Mouse (Mus musculus): ENCODE results near the gene Cdc14b. TPM values are rescaled to one million over a fixed set of nuclear protein-coding genes. Genes with fewer than 3 reads are reported as not detected.
A peak's percentile ranks its signal among the peaks of the same experiment; 100 is the strongest.
"Not testable (repeated sequence)": the region's sequence is repeated elsewhere in the genome, so short reads cannot be mapped to it uniquely, and the experiment has no call there.

Gene Cdc14b
- polyA plus RNA-seq, 1 experiment from 2014 or later = 3.0 TPM

DNA sequence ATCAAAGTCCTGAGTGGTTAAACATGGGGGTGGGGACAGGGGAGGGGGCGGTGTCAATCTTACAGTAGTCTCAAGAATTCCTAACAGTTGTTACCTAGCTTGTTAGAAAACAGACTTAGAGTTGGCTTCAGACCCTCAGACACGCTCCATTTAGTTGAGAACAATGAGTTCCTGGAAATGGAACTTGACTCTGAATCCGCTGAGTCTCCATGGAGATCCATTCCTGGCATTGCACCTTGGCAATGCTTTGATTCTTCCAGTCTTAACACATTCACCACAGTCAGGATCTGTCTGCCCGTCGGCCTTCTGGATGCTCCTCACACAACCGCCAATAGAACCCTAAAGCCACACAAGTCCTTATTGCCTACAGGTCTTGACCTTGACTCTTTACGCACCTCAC, 15.2 kb downstream of the Cdc14b start:
- no peaks in the 10 kb centered on the region for H3K9me3 ChIP-seq (ENCODE audit: control insufficient read depth, low read length)
- DNase-seq (ENCODE audit: low spot score) (no peak), ATAC-seq (ENCODE audit: low FRiP score) (peak; percentile 48; the same call in 1 of the 2 replicates)
- H3K4me3 ChIP-seq (replicated peaks; ENCODE audit: low read length) = no peak overlapping the region
- no peak overlapping the region for H3K9ac ChIP-seq
- no peak overlapping the region for H3K27ac ChIP-seq
- WGBS = 61% methylated on average over 7 of the region's 7 CpGs
- H3K4me2 ChIP-seq (replicated peaks) = no peak overlapping the region
- no peaks in the 10 kb centered on the region for H3K4me1 ChIP-seq (replicated peaks; ENCODE audit: control insufficient read depth, insufficient read depth, low read length)
- H3K27me3 ChIP-seq (ENCODE audit: control insufficient read depth, insufficient read depth, low read length) = no peaks in the 10 kb centered on the region
- no peaks in the 10 kb centered on the region for H3K36me3 ChIP-seq (replicated peaks; ENCODE audit: control insufficient read depth, insufficient read depth)

DNA sequence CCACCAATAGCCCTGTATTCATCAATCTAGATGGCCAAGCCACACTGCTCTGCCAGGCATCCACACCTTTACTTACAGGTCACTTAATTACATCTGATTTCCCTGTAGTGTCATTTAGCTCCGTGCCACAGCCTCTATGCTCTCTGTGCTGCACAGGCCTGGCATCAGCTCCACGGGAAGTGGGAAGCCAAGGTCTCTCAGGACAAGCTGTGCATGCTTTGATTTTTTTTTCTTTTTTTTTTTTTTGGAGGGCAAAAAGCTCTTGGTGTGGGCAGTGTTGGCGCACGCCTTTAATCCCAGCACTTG, 16.6 kb downstream of the Cdc14b start:
- Histone ChIP-seq H3K4me1 (replicated peaks; ENCODE audit: control insufficient read depth, insufficient read depth, low read length) (no peaks in the 10 kb centered on the region), H3K27me3 (ENCODE audit: control insufficient read depth, insufficient read depth, low read length) (no peaks in the 10 kb centered on the region), H3K4me3 (replicated peaks; ENCODE audit: low read length) (no peak overlapping the region), H3K27ac (peak overlapping the region; percentile 2; the same call in 1 of the 2 replicates), H3K36me3 (replicated peaks; ENCODE audit: control insufficient read depth, insufficient read depth) (no peaks in the 10 kb centered on the region), H3K9ac (no peak overlapping the region), H3K9me3 (ENCODE audit: control insufficient read depth, low read length) (no peaks in the 10 kb centered on the region), H3K4me2 (replicated peaks) (no peak overlapping the region)
- 55% methylated on average over 4 of the region's 4 CpGs for WGBS
- DNase-seq (ENCODE audit: low spot score) (no peak), ATAC-seq (ENCODE audit: low FRiP score) (no peak)

DNA sequence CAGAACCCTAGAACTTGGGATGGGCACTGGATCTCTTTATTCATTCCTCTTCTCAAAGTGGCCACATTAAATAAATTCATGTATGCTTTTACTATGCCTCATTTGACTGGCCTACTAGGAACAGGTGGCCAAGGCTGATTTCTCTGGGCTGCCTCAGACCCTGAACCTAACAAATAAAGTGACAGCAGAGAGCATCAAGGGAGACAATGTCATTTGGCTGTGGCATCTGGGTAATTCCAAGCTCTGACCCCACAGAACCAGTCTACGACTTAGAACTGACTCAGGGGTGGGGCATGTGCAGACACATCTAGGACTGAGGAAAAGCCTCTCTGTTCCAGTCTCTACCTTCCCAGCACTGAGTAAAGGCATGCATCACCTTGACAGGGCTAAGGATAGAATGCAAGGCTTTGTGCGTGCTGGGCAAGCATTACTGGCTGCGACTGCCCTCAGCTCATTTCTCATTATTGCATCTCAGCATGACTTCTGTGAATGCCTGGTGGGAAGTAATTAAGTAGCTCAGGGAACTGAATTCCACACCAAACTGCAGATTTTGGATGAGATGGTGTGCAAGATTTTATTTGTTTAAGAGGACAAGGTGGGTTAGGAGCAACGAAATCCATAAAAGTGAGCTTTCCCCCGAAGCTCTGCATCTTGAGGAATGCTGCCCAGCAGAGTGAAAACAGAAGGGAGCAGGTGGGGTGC, 17.1 kb downstream of the Cdc14b start:
- H3K9ac ChIP-seq = no peak overlapping the region
- no peaks in the 10 kb centered on the region for H3K4me1 ChIP-seq (replicated peaks; ENCODE audit: control insufficient read depth, insufficient read depth, low read length)
- no peaks in the 10 kb centered on the region for H3K36me3 ChIP-seq (replicated peaks; ENCODE audit: control insufficient read depth, insufficient read depth)
- ATAC-seq (ENCODE audit: low FRiP score) = peak; percentile 76; the same call in 1 of the 2 replicates
- H3K9me3 ChIP-seq (ENCODE audit: control insufficient read depth, low read length) = no peaks in the 10 kb centered on the region
- no peak overlapping the region for H3K4me3 ChIP-seq (replicated peaks; ENCODE audit: low read length)
- 18% methylated on average over 5 of the region's 5 CpGs for WGBS
- DNase-seq (ENCODE audit: low spot score) = no peak
- H3K27me3 ChIP-seq (ENCODE audit: control insufficient read depth, insufficient read depth, low read length) = no peaks in the 10 kb centered on the region
- peak overlapping the region; percentile 2; the same call in 1 of the 2 replicates for H3K27ac ChIP-seq
- no peak overlapping the region for H3K4me2 ChIP-seq (replicated peaks)

DNA sequence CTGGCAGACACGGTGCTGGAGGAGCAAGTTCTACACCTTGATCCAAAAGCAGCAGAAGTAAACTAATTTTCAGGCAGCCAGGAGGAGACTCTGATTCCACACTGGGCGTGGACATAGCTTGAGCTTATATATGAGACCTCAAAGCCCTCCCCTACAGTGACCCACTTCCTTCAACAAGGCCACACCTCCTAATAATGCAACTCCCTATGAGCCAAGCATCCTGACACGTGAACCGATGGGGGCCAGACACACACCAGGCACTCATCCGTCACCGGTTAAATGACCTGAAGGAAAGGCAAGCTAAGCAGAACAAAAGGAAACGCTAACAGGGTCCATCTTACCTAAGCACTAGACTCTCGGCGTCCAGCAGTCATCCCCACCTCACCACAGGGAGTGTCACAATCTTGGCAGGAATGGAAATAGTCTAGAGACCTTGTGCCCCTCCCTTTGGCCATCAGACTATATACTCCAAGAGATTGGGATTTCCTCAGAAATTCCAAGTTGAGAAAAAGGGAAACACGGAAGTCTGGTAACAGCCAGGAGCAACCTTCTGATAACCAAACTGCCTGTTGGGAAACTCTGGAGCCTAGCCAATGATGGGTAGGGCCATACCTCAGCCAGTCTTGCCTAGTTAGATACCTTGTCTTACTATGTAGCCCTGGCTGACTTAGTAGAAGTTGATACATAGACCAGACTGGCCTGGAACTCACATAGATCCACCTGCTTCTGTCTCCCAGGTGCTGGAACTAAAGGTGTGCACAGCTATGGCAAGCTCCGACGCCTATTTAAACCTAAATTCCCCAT, 17.9 kb downstream of the Cdc14b start:
- Histone ChIP-seq H3K27ac (no peak overlapping the region), H3K9me3 (ENCODE audit: control insufficient read depth, low read length) (no peaks in the 10 kb centered on the region), H3K4me1 (replicated peaks; ENCODE audit: control insufficient read depth, insufficient read depth, low read length) (no peaks in the 10 kb centered on the region), H3K27me3 (ENCODE audit: control insufficient read depth, insufficient read depth, low read length) (no peaks in the 10 kb centered on the region), H3K4me3 (replicated peaks; ENCODE audit: low read length) (no peak overlapping the region), H3K36me3 (replicated peaks; ENCODE audit: control insufficient read depth, insufficient read depth) (no peaks in the 10 kb centered on the region), H3K9ac (no peak overlapping the region), H3K4me2 (replicated peaks) (no peak overlapping the region)
- ATAC-seq (ENCODE audit: low FRiP score) (no peak), DNase-seq (ENCODE audit: low spot score) (no peak)
- 71% methylated on average over 12 of the region's 12 CpGs for WGBS

DNA sequence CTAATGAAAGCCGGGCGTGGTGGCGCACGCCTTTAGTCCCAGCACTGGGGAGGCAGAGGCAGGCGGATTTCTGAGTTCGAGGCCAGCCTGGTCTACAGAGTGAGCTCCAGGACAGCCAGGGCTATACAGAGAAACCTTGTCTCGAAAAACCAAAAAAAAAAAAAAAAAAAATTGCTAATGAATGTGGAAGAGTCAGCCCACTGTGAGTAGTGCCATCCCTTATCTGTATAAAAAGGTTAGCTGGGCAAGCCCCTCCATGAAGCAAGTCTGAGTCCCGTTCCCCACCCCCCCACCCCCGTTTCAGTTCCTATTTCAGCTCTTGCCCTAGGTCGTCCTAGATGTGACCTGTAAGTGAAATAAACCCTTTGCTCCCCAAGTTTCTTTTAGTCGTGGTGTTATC, 20.9 kb downstream of the Cdc14b start:
- ATAC-seq (ENCODE audit: low FRiP score); H3K4me3 ChIP-seq (replicated peaks; ENCODE audit: low read length); H3K9ac ChIP-seq; H3K27me3 ChIP-seq (ENCODE audit: control insufficient read depth, insufficient read depth, low read length); DNase-seq (ENCODE audit: low spot score); H3K9me3 ChIP-seq (ENCODE audit: control insufficient read depth, low read length); H3K36me3 ChIP-seq (replicated peaks; ENCODE audit: control insufficient read depth, insufficient read depth); H3K4me1 ChIP-seq (replicated peaks; ENCODE audit: control insufficient read depth, insufficient read depth, low read length); H3K4me2 ChIP-seq (replicated peaks); H3K27ac ChIP-seq: not testable (repeated sequence)
- 83% methylated on average over 10 of the region's 11 CpGs for WGBS

DNA sequence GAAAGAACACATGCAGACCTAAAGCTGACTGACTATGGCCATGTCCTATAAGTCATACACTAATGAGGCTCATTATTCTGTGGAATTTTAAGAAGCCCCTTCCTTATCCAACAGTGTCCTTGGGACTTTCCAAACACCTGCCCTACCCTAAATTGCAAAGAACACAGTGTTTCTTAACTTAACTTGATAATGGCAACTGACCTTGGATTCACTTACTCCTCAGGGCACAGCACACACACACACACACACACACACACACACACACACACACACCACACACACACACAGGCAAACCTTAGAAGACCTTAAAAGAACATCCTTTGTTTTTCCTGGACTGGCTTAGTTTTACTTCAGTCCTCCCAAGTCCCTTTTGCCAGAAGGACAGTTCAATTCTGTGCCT, 21.4 kb downstream of the Cdc14b start:
- ATAC-seq (ENCODE audit: low FRiP score) (no peak), DNase-seq (ENCODE audit: low spot score) (no peak)
- H3K27ac ChIP-seq = no peak overlapping the region
- no peaks in the 10 kb centered on the region for H3K9me3 ChIP-seq (ENCODE audit: control insufficient read depth, low read length)
- H3K36me3 ChIP-seq (replicated peaks; ENCODE audit: control insufficient read depth, insufficient read depth) = no peaks in the 10 kb centered on the region
- H3K27me3 ChIP-seq (ENCODE audit: control insufficient read depth, insufficient read depth, low read length) = no peaks in the 10 kb centered on the region
- no peak overlapping the region for H3K9ac ChIP-seq
- no peak overlapping the region for H3K4me3 ChIP-seq (replicated peaks; ENCODE audit: low read length)
- H3K4me1 ChIP-seq (replicated peaks; ENCODE audit: control insufficient read depth, insufficient read depth, low read length) = no peaks in the 10 kb centered on the region
- no peak overlapping the region for H3K4me2 ChIP-seq (replicated peaks)

DNA sequence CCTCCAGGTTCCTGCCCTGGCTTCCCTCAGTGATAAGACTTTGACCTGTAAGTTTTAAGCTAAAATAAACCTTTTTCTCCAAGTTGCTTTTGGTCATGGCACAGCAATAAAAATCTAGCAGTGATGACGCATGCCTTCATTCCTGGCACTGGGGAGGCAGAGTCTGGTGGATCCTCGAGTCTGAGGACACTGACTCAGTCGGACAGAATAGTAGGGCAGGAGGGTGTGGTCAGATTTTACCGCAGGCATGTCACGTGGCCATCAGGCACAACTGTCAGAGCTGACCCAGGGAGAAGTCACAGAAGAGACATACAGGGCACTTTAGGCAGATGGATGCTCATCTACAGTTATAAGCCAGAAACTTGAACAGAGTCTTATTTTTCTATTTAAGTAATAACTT, 22.9 kb downstream of the Cdc14b start:
- no peak overlapping the region for H3K4me3 ChIP-seq (replicated peaks; ENCODE audit: low read length)
- 0 out of 2 replicates have a peak, but pooled peaks cover 3% of the 10 kb centered on the region for H3K27me3 ChIP-seq (ENCODE audit: control insufficient read depth, insufficient read depth, low read length)
- H3K27ac ChIP-seq = no peak overlapping the region
- no peak overlapping the region for H3K9ac ChIP-seq
- no peak overlapping the region for H3K4me2 ChIP-seq (replicated peaks)
- H3K4me1 ChIP-seq (replicated peaks; ENCODE audit: control insufficient read depth, insufficient read depth, low read length) = peaks cover 6% of the 10 kb centered on the region; the same call in 1 of the 2 replicates
- DNase-seq (ENCODE audit: low spot score) (no peak), ATAC-seq (ENCODE audit: low FRiP score) (no peak)
- H3K9me3 ChIP-seq (ENCODE audit: control insufficient read depth, low read length) = no peaks in the 10 kb centered on the region
- WGBS = 80% methylated on average over 5 of the region's 5 CpGs
- no peaks in the 10 kb centered on the region for H3K36me3 ChIP-seq (replicated peaks; ENCODE audit: control insufficient read depth, insufficient read depth)

DNA sequence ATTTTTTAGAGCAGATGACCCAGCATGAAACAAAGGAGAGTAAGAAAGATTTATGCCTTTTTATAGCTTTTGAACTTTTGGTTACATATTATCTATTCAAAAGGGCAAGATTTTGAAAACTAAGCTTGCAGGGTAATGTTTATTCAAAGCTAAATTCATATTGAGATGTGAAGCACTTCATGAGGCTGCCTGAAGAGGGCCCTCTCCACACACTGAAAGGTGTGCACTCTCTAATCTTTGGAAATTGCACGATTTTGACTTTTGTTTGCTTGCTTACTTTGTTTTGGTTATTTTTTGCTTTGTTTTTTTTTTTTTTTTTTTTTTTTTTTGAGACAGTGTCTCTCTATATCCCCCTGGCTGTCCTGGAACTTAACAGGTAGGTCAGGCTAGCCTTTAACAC, 24.7 kb downstream of the Cdc14b start:
- Histone ChIP-seq H3K4me3 (replicated peaks; ENCODE audit: low read length) (no peak overlapping the region), H3K4me1 (replicated peaks; ENCODE audit: control insufficient read depth, insufficient read depth, low read length) (peaks cover 6% of the 10 kb centered on the region; the same call in 1 of the 2 replicates), H3K27me3 (ENCODE audit: control insufficient read depth, insufficient read depth, low read length) (0 out of 2 replicates have a peak, but pooled peaks cover 3% of the 10 kb centered on the region), H3K9ac (no peak overlapping the region), H3K9me3 (ENCODE audit: control insufficient read depth, low read length) (no peaks in the 10 kb centered on the region), H3K27ac (no peak overlapping the region), H3K4me2 (replicated peaks) (no peak overlapping the region), H3K36me3 (replicated peaks; ENCODE audit: control insufficient read depth, insufficient read depth) (no peaks in the 10 kb centered on the region)
- DNase-seq (ENCODE audit: low spot score) (no peak), ATAC-seq (ENCODE audit: low FRiP score) (no peak)
- 23% methylated on average over 1 of the region's 1 CpGs for WGBS

DNA sequence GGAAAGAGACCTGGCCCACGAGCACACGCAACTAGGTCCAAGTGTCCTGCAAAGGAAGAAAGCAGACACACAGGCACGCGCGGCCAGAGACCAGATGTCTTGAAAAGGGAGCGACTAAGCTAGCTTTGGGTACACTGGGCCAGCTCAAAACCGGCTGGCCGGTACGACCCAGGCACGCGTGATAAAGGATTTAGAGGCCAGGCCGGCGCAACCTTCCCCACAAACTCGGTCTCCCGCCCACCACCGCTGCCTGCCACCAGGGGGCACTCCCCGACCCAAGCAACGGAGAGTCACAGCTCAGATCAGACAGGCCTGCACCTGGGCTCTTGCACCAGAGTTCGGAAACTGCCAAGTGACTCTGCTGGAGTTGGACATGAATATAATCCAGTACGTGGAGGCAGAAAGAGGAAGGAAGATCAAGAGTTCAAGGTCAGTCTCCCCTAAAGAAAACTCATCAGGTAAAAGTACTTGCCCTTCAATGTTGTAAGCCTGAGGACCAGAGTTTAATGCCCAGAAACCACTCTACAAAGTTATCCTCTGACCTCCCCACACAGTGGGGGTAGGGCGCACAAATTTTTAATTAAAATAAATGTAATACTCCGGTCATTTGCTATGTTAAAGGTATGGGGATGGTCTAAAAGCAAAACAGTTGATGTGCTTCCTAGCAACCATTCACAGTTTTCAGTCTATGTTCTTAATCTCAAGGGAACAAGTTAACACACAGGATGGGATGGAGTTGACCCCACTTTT, 26.1 kb downstream of the Cdc14b start:
- H3K27me3 ChIP-seq (ENCODE audit: control insufficient read depth, insufficient read depth, low read length) = 0 out of 2 replicates have a peak, but pooled peaks cover 3% of the 10 kb centered on the region
- 8% methylated on average over 22 of the region's 22 CpGs for WGBS
- H3K36me3 ChIP-seq (replicated peaks; ENCODE audit: control insufficient read depth, insufficient read depth) = no peaks in the 10 kb centered on the region

More for the DNA sequence above, 26.1 kb downstream of the Cdc14b start:
- Histone ChIP-seq H3K4me1 (replicated peaks; ENCODE audit: control insufficient read depth, insufficient read depth, low read length) (peaks cover 6% of the 10 kb centered on the region; the same call in 1 of the 2 replicates), H3K4me3 (replicated peaks; ENCODE audit: low read length) (peak overlapping the region; percentile 44), H3K4me2 (replicated peaks) (peak overlapping the region; percentile 80), H3K9me3 (ENCODE audit: control insufficient read depth, low read length) (no peaks in the 10 kb centered on the region), H3K9ac (peak overlapping the region; percentile 61), H3K27ac (no peak overlapping the region)
- peak; percentile 80 for DNase-seq (ENCODE audit: low spot score)
- peak; percentile 85 for ATAC-seq (ENCODE audit: low FRiP score)

Data from hindbrain, embryonic 14.5 days (tissue).